Mouse (Mus musculus) liver, postnatal 0 days (tissue): ENCODE data around the gene Spred2.

ENCODE experiments used
- CTCF ChIP-seq: sonication (generic); IDR thresholded peaks from 2 replicates; pipeline ENCODE4 v1.5.1; 2016; ENCODE audit warnings: antibody characterized with exemption, low read depth
- EP300 ChIP-seq: IDR thresholded peaks from 2 replicates; pipeline ENCODE4 v1.6.1; 2016; ENCODE audit warnings: antibody characterized with exemption, low read depth, mild to moderate bottlenecking

- TF ChIP-seq EP300 (peak; percentile 33; the same call in 1 of the 2 replicates), CTCF (no peak)
These were observed 119.1 kb downstream of the Spred2 start for GRCm38 (mm10) chr11:20043256-20043655.
